Mouse (Mus musculus) kidney, adult 11 months (tissue): ENCODE measurements around the gene Pdap1.
"Not testable (repeated sequence)": the region's sequence is repeated elsewhere in the genome, so short reads cannot be mapped to it uniquely, and the experiment has no call there.

Experiments
- DNase-seq: peaks from one replicate; pipeline ENCODE4 v3.0.0; 2022

Pdap1 gene

DNA sequence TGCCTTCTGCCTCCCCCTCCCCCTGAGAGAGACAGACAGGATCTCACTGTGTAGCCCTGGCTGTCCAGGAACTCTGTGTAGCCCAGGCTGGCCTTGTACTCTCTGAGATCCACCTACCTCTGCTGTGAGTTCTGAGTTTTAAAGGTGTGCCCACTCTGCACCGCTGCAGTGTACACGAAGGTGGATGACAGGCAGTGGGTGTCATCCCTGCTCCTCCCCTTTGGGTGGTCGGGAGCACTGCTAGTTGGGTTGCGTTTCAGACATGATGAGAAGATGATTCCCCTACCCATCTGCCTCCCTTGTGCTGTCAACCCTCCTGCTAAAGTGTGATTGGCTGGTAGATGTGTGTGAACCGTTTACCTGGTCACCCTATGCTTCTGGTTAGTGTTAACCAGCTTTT, 21.6 kb downstream of the Pdap1 start:
- DNase-seq, result no peak

DNA sequence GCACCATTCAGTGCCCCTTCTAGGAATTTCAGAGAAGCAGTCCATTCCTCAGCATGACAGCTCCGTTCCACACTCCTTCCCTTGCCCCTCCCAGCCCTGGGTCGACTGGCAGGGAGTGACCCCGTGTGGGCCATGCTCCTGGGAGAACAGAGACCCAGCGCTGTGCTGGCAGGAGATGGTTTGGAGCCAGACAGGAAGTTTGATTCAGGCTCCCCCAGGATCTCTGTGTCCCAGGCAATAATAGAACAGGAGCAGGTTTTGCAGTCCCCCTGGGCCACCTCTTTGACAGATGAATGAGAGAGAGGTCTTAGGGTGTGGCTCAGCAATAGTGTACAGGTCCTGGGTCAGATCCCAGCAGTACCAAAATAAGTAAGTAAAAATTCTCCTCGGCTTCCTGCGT, 22.0 kb downstream of the Pdap1 start:
- no peak for DNase-seq

DNA sequence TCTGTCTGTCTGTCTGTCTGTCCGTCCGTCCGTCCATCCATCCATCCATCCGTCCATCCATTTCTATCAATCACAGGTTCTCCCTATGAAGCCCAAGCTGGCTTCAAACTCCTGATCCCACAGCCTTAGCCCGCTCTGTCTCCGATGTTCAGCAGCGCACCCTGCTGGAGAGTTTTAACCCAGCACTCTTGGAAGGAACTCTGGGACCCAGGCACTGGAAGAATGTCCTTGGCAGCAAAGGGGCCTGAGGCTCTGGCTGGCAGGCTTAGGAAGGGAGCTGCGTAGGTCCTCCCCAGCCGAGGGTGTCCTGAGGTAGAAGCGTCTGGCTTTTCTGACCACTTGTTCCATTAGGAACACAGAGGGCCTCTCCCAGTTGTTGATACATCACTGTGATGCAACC, 23.1 kb downstream of the Pdap1 start:
- DNase-seq, result peak; percentile 44

DNA sequence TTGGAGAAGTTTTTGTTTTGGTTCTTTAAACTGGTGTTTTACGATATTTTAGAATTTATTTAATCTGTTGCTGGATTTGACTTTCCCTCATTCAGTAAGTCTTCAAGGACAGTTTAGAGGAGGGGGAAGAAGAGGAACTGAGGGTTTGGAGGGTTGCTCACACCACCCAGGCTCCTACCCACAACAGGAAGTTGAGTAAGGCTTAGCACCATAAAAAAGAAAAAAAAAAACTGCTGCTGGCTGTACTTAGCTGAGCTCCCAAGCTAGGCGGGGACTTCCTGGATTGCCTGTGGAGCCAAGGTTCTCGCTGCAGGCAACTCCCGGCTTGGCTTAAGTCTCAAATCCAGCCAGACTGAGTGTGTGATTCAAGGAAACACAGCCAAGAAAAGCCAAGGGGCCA, 23.7 kb downstream of the Pdap1 start:
- DNase-seq, result peak; percentile 81

DNA sequence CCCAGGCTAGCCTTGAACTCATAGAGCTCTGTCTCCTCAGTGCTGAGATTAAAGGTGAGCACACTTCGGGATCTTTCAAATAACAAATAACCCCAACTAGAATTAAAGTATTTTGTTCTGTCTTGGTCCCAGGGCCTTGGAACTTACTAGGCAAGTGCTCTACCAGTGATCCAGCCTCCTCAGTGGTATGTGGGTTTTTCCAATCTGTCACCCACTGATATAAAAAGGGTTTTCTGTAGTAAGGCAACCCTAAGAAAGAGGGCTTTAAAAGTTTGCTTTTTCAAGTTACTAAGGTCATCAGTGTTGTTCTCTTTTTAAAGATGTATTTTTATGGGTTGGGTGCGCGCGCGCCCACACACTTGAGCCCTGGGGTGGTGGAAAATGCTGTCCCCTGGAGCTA, 24.3 kb downstream of the Pdap1 start:
- DNase-seq, result no peak

DNA sequence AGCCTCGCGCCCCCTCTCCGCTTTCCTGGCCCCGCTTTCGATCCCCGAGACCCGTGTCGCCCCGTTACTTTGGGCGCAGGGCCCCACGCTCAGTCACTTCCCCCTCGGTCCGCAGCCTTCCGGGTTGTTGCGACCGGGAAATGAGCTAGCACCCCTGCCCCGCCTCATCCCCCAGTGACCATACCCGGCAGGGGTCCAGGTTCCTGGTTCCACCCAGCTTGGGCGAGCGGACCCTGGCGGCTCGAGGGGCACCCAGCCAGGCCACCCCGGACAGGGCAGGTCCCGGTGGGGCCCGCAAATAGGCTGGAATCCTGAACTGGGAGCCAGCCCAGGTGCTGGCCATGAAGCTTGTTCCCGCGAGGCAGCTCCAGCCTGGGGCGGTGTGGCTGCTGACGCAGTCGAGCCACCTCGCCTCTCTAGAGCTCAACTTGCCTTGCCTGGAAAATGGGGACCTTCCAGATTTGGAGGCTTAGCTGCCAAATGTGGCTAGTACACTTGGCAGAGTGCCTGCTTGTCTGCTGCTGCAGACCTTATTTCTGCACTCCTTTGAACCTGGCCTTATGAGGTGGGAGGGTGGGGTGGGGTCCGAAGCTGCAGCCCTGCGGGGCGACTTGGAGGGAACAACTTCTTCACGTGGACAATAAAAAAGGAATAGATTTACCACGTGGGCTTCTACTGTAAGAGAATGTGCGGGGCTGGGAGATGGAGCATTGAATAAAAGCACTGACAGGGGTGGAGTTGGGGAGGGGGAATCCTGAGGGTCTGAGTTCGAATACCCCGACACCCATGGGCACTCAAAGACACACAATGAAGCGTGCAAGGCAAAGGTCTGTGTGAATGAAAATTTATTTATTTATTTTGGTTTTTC, 25.2 kb downstream of the Pdap1 start:
- DNase-seq, result peak; percentile 41

DNA sequence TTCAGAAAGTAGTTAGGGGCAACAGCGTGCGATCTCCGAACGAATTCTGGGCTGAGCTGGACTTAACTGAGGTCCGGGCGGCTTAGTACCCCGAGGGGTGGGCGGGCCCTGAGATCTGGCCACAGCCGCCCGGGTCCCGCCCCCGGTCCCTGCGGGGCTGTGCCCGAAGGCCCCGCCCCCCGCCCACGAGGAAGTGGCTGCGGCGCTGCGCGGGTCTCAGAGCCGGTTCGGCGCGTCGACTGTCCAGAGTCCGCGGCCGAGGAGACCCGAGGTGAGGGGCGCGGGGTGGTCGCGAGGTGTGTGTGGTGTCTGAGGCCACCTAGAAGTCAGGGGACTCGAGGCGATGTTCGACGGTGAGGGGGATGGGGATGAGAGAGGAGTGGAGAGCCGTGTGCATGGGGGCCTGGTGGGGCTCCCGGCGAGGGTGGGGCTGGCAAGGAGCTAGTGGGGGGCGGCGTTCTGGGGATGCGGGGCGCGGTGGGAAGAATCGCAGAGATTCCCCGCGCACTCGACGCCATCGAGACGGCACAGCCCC, 25.9 kb downstream of the Pdap1 start, which contains the start of gene Arpc1b:
TSS of gene Arpc1b (plus strand) at position 145 of the 535 bp plus-strand sequence.
- peak; percentile 58 for DNase-seq

DNA sequence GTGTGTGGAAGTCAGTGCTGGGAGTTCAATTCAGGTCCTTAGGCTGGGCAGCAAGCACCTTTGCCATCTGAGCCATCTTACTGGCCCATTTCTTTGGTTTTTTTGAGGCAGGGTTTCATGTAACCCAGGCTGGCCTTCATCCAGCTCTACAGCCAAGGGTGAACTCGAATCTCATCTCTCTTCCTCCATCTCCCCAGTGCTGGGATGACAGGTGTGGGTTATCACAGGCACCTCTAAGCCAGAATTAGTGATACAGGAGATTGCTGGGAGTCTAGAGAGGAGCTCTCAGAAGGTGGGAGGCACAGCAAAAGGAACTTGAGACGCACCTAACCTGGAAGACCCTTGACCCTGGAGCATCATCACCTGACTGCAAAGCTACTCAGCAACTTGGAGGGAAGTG, 26.6 kb downstream of the Pdap1 start:
- no peak for DNase-seq

DNA sequence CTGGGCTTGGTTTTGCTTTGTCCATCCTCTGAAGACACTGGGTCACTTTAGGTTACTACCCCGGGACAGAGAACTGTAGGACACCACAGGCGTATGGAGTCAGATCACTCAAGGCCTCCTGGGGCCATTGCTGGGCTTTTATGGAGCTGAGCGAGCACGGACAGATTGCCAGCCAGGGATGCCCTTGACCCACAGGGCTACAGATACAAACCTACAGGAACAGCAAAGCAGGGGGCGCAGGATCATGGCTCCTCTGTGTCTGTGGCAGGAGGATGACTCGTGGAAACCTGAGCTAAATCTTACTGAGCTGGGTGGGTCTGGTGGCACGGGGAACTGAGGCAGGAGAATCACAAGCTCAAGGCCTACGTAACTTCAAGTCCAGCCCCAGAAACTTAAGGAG, 27.5 kb downstream of the Pdap1 start:
- DNase-seq, result no peak

DNA sequence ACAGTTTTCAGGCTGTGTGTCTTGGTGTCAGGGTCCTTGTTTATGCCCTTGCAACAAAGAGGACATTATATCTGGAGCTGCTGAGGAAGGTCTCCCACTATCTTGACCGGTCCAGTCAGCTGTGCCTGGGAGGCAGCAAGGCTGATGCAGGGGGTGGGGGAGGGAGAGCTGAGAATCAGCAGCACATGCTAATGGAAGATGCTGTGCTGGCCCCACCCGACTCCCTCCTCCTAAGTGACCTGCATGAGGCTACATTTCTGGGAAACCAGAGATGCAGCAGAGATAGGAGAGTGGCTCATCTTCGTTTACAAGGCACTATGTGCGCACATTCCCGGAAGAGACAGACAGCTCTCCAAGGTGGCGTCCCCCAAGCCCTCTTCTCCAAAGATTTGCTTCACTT, 29.6 kb downstream of the Pdap1 start:
- DNase-seq, result no peak

DNA sequence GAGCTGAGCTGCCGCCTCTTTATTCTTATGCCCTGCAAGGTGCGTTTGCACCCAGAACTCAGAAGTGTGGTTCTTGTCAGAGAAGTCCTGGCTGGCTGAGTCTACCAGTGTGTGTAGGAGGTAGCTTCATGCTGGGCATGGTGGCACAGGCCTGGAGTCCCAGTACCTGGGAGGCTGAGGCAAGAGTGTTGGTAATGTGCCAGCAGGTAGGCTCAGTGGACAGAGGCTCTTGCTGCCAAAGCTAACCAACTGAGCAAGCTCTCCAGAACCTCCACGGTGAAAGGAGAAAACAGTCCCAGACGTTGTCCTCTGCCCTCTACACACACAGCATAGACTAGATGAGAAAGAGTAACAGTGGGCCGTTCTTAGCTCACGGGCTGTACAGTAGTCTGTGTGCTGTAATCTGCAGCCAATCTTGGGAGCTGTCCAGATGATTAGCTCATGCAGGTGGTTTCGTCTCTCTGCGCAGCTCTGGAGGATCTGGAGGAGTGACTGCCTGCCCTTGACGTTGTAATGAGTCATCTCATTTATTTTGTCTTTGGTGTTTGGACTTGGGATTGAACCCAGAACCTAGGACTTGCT, 34.3 kb downstream of the Pdap1 start:
- no peak for DNase-seq

DNA sequence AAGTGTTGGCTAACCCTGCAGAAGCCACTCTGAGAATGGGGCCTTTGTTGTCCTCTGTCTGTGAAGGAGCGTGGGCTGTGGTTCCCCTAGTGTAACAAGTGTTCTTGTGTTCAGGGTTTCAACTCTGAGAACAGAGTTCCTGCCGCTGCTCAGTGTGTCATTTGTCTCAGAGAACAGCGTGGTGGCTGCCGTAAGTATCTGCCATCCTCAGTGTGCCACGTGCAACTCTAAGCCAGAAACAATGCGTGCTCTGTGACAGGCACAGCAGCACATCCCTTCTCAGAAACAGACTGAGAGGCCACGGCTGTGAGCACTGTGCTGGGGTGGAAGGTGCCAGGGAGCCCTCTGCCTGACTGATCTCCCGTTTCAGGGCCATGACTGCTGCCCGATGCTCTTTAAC, 35.7 kb downstream of the Pdap1 start:
- DNase-seq, result no peak

DNA sequence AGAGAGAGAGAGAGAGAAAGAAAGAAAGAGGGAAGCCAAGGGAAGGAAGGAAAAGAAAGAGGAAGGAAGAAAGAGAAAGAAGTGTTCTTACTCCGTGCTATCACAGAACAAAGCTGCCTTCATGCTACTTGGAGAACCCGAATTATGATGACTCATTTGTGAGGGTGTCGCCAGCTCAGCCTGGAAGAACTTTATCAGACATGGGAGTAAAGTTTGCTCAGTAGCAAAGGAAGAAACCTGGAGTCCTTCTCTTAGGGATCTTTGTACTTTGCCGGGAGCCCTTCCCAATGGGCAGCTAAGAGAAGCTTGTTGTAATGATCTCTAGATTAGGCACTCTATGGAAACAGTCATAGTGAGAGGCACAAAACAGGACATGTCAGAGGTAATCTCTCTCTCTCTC, 37.3 kb downstream of the Pdap1 start:
- no peak for DNase-seq

DNA sequence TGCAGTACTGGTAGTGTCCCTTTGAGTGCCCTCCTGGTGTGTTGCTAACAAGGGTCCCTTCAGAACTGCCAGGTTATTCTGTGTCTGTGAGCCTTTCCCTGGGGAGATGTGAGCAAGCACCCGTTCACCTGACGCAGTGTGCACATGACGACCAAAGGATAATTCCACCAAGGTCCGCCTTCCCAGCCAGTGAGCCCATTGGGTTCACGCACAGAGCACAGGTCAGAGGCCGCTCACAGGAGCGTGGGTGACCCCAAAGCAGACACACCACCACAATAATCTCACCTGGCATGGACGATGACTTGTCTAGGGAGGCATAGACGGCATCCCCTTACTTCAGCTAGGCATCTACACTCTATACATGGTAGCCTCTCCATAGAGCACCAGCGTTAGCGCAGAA, 38.6 kb downstream of the Pdap1 start:
- DNase-seq, result not testable (repeated sequence)

DNA sequence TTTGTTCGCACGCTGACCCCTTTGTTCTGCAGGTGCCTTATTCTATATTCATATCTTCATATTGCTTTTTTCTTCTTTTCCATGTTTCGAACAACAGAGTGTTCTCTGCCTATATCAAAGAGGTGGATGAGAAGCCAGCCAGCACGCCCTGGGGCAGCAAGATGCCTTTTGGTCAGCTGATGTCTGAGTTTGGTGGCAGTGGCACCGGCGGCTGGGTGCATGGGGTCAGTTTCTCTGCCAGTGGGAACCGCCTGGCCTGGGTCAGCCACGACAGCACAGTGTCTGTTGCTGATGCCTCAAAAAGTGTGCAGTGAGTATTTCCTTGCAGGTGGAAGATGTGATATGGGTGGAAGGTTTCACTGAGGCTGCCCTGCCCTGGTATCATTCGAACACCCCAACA, 39.1 kb downstream of the Pdap1 start:
- no peak for DNase-seq

DNA sequence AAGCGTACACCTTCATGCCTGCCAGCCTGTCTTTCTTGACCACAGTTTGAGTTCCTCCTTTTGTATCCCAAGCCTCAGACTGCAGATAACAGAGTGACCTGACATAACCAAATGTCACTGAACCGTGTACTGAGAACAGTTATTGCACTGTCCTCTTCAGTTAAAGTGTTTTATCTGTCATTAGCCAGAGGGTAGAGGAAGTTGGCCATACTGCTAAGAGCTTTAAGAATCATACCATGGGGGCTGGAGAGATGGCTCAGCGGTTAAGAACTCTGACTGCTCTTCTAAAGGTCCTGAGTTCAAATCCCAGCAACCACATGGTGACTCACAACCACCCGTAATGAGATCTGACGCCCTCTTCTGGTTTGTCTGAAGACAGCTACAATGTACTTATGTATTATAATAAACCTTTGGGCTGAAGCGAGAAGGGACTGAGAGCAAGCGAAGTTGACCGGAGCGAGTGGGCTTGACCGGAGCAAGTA, 41.7 kb downstream of the Pdap1 start:
- DNase-seq, result no peak

DNA sequence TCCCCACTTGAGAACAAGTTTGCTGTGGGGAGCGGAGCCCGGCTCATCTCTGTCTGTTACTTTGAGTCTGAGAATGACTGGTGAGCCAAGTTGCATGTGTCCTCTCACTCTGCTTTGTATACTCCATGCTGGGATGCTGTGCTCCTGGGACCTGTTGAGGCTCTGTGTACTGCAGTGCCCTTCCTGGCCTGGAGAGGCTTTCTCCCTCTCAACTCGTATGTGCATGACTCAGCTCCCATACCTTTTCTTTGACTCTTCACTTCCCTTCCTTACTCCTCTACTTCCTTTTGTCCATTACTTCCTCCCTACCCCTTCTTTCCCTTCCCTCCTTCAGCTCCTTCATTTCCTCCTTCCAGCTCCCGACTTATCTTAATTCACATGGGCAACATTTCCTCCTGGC, 43.8 kb downstream of the Pdap1 start:
- DNase-seq, result no peak

DNA sequence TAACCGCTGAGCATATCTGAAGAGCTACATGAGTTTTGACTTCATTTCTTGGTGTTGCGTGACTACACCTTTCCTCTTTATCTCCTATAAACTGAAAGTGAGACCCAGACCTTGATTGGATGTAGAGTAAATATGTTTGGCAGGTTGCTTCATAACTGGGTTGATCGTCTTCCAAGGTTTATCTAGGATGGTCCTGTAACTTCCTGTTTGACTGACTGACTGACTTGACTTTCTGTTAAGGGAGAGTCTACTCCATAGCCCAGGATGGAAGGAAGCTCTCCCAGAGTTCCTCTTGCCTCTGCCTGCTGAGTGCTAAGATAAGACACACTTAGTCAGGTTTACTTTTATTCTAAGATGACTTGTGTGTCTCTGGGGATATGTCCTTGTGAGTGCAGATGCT, 50.2 kb downstream of the Pdap1 start:
- no peak for DNase-seq

DNA sequence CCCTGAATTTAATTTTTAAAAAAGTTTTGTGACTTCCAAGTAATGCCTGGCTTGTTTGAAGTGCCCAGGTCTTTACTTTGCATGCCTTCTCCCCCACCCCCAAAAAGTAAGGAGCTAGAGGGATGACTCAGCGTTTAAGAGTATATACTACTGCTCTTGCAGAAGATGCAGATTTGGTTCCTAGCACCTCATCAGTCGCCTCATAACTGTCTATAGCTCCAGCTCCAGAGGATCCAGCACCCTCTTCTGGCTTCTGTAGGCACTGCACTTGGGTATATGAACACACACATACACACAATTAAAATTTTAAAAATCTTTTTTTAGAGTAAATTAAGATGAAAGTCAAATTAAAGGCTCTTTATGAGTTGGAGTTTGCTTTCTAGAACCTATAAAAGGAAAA, 51.9 kb downstream of the Pdap1 start:
- DNase-seq, result no peak

DNA sequence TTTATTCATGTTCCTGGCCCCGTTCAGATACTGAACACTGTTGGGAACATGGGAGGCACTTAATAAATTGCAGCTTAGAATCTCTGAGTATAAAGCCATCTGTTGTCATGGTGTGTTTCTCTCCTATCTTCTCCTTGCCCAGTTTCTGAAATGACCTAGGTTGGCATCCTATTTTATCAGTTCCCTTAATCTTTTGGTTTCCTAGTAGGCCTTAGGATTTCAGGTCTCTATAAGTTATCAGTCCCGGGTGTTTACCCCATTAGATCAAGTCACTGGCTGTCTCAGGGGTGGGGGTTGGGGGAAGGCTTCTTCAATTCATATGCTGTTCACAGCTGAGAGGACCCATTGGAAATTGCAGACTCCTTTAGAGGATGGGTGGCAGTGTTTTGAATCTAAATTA, 55.2 kb downstream of the Pdap1 start:
- DNase-seq, result no peak

DNA sequence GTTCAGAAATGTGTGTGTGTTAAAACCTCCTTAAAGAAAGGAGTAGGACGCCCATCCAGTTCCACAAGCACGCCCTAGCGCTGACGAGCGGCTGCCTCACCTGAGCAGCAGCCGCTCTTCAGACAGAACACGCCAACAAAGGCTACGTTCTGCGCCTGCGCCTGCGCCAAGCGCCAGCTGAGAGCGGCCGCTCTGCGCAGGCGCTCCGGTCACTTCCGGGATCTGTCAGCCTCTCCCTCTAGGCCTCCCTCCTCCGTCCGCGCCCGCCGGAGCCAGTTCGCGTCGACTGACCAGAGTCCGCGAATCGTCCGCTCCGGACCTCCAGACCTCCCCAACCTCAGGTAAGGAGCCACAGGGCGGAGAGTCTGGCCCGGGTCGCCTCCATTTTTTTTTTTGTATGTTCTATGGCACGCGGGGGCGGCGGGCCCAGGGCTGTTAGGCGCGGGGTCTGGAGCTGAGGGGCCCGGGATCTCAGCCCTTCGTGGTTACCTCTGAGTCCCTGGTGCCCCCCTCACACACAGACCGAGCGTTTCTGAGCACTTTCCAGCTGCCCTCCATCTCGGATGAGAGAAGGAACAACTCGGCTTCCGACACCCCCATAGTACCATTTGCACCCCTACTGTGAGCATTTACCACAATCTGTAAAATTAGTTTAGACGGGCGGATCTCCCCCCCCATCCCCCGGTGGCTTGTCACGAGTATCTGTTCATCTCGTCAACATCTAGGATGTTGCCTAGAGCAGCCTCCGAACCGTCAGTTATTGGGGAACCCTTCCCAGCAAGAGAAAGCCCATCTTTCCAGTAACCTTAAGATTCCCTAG, 56.2 kb downstream of the Pdap1 start, which contains the start of the genes Arpc1a and Kpna7:
TSS of gene Arpc1a (plus strand) at position 199 of the 820 bp plus-strand sequence.
TSS of gene Kpna7 (minus strand) at position 399 of the 820 bp plus-strand sequence.
- peak; percentile 95 for DNase-seq

DNA sequence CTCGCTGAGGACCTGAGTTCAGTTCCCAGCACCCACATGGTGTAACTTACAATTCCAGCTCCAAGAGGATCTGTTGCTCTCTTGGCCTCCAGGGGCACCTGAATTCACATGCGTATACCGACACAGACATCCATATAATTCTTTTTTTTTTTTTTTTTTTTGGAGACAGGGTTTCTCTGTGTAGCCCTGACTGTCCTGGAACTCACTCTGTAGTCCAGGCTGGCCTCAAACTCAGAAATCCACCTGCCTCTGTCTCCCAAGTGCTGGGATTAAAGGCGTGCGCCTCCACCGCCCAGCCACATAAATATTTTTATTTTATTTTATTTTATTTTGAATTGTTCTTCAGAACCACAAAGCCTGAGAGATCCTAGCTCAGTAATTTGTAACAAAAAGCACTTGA, 56.8 kb downstream of the Pdap1 start:
- DNase-seq, result not testable (repeated sequence)
